Mouse (Mus musculus): ENCODE measurements around the gene Gipc2.
A peak's percentile ranks its signal among the peaks of the same experiment; 100 is the strongest.

The Gipc2 gene

DNA sequence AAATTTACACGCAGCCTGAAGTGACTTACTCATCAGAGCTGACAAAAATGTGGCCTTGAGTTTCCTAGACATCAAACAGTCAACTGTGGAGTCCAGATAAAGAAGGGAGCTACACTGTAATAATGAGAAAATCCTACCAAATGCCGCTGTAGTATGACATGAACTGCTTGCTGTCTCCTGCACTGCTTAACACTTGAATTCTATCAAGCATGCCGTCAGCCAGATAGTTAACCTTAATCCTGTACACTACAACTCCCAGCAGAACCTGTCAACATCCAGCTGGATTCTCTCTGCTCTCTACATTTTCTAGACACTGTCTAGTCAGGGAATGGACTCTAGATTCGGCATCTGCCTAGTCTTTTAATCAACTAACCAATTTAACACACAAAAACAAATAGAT lies 23.3 kb upstream of the Gipc2 start:
- no peak for DNase-seq

DNA sequence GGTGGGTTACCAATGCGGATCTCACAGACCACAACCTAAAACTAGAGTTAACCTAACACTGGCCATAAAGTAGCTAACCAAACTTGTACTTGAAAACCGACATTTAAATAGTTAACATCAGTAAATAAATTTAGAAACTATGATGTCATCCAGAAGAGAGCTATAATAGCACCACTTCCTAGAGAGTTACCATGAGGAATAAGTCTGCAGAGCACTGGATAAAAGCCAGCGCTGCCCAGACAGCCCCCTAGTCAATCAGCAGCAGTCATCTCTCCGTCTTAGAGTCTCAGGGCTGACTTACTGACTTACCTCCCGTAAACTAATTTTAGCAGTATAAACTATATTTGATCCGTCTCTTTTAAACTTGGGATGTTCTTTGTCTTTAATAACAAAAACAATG lies 20.1 kb upstream of the Gipc2 start:
- no peak for DNase-seq

DNA sequence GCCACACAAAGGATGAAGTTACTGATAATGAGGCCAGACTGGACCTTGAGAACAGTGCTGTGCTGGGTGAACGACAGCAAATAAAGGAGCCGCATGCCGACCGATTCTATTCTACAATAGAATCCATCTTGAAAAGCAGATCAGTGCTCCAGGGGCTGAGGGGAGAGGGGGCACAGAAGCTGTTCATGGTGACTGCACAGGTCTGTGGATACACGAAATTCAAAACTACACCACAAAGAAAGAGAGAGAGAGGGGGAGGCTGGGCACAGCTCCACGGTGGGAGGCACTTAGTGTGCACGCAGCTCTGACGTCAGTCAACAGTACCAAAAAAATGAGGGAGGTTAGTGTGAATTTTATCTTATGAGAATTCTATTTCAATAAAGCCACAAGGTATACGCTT lies 17.5 kb upstream of the Gipc2 start:
- DNase-seq = no peak

DNA sequence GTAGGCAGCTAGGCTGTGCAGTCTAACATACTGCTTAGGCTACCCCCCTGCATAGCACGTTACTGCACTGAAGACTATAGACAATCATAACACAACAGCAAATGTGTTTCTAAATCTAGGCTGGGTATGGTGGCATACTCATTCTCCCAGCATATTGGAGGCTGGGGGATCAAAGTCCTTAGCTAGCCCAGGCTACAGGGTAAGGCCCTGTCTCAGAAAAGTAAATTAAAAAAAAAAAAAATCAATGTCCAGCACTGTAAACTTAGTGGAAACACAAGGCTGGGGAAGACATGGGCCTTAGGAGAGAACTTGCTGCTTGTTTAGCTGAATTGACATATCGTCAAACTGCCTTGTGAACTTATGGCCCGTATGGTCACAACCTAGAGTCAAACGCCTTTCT lies 14.6 kb upstream of the Gipc2 start:
- DNase-seq = no peak

DNA sequence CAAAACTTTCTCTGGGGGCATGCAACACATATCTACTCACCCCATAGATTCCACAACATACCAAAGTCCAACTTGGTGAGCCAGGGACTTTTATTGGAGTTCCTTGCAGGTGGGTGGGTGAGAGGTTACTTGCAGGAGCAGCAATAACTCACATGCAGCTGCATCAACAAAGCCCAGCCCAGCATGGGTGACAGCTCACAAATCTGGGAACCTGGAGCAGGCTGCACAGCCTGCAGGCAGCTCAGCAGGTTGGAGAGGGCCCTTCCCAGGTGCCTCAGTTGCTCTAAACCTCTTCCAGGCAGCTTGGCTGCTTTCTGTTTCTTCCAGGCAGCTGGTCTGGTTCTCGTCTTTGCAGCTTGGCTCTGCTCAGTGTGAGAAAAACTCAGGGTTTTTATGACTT lies 13.3 kb upstream of the Gipc2 start:
- DNase-seq = no peak

DNA sequence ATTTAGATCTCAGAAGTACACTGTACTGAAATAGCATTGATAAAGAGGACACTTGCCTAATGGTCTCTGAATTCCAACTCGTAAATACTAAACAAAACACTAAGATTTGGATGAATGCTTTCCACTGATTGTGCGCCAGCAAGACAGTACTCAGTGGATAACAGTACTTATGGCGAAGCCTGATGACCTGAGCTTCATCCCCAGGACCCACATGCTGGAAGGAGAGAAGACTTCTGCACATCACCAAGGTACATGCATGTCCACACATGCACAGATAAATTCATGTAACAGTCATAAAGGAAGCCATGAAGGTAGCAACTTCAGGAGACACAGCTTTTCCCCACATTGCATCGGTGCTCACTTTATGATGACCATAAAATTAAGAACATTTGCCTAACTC lies 12.8 kb upstream of the Gipc2 start:
- no peak for DNase-seq

DNA sequence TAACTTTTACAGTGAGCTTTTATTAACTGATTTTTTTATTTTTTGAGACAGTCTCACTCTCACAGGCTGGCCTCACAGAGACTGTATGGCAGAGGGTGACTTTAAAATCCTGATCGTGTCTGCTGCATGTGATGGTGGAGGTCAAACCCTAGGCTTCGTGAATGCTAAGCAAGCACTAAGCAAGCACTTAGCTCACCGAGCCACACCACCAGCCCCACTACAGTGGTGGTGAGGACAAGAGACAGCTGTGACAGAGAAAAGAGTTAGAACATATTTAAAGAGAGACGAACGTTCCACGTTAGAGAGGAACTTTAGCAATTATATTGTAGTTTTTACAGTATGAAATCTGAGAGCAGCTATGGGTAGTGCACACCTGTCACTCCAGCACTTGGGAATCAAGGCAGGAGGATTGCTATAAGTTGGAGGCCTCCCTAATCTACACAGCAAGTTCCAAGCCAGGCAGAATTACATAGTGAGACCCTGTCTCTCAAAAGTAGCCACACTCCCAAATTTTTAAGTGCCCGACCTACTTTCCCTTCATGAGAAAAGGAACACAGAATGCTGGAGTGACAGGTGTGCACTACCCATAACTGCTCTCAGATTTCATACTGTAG lies 6.4 kb upstream of the Gipc2 start:
- DNase-seq = no peak

DNA sequence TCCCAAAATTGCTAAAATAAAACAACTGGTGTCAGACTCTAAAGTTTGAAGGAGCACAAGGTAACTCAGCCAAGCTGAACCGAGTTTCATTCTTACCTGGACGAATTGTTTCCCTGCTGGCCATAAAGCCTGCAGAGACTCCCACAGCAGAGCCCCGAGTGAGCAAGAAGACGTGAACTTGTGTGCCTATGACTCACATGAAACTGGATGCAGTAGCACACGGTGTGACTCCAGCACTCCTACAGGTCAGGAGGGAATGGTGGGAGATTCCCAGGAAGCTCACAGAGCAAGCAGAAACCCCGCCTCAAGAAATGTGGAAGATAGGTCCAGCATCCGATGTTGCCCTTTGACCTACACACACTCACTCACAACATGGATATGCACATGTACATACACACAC lies 5.8 kb upstream of the Gipc2 start:
- no peak for DNase-seq

DNA sequence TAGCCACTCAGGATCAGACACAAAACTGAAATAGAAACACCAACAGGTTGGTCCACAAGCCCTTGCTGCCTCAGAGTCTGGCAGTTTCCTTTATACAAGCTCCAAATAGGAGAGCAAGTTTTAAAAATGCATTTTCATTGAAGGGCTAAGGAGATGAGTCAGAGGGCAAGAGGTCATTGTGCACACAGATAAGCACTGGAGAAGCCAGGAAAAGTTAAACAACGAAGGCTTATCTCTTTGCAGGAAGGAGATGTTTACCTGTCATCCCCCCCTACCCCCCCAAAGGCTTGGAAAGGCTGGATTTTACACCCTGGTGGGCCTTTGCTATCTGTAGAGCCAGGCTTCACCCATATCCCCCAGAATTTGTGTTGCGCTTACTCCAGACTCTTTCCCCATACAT lies 5.2 kb upstream of the Gipc2 start:
- DNase-seq = no peak

DNA sequence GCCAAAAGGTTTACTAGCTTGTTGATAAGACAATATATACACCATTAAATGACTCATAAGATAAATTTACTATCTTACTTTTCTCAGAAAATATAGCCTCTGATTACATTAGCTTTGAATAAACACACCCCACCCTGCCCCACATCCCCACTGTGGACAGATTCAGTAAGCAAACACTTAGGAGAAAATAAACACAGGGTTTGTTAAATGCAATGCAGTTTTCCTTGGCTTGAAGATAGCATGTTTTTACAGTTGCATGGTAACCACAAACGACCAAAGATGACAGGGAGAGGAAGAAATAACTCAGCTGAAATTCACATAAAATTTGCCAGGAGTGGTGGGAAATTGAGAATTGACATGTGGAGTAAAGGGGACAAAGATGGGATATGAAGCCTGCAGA lies 4.4 kb upstream of the Gipc2 start:
- DNase-seq = no peak

DNA sequence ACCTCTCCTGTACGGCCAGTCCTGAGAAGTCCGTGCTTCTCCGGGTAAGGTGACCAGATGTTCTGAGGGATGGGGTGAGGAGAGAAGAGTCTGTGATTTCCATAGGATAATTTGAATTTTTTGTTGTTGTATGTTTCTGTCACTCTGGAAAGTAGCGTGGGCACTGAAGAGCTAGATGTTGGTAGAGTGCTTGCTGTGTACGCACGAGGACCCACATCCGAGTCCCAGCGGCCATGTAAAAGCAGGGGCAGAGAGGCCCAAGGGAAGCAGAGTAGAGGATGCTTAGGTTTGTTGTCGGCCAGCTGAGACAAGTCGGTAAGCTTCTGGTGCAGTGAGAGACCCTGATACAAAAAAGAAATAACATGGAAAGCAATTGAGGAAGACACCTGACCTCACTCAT lies 2.0 kb upstream of the Gipc2 start:
- DNase-seq = no peak

DNA sequence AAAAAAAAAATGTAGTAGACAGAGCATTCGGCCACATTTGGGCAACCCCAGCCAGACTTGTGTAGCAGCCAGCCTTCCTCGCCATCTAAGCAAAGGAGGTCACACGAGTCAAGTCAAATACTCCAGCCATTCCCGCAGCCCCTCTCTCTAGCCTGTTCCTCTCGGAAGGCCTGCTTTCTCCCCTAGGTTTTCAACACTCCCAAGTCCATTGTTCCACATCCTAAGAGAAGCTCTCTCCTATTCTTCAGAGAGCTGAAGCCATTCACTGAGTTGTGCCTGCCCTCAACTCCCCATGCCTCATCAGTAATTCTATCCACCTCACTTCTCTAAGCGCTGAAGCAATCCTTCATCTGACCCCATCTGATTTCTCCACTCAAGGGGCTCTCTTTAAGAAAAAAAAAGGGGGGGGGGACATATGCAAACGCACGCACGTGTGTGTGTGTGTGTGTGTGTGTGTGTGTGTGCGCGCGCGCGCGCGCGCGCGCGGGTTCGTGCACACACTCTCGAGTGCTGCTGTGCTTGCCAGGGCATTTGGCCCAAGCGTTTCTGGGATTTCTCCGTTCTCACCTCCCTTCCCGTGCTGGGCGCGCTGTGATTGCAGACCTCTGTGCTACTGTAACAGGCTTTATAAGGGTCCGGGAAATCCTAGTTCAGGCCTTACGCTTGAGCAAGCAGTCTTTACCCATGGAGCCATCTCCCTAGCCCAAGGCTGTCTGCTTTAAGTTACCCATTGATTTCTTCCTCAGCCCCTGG lies 845 bp upstream of the Gipc2 start:
- no peak for DNase-seq

DNA sequence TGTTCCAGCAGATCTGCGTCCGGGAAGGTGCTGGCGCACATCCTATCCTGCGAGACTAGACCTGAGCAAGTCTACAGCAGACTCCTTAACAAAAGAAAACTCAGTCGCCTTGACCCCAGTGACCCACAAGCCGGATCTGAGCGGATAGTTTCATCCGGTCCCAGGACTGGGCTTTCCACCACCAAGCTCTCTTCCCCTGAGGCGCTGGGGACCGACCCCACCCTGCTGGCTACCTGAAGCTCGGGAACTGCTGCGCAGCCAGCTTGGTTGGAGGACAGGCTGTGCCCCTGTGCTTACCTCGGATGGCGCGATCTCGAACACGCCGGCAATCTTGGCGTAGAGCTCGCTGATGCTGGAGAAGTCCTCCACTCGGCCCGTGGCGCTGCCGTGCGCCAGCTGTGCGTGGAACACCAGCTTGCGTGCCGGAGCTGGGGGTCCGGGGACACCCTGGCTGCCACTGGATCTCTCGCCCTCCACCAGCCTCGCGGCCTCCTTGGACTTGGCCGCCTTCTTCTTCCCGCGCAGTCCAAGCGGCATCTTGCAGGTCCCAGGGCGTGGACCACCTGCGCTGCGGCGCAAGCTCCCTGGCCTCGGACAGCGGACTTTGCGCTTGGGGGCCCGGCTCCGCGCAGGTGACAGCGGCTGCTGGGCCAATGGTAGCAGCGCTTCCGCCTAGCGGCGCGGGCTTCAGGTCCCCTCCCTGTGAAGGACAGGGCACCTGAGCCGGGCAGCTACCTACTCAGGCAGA lies 505 bp downstream of the Gipc2 start:
- no peak for DNase-seq

DNA sequence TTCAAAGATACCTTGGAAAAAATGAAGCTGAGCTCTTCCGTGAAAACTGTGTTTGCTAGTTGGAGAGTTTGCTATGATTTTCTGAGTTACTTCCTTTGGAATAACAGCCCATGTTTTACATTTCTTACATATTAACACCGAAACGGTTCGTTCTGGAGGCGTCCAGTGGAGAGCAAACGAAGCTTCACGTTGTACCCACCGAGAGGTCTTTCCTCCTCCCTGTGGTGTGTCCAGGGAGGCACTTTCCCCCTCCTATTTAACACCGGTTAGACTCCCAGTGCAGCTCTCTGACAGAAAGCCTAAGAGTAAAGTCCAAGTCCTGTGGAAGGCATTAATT lies 1.0 kb downstream of the Gipc2 start:
- DNase-seq = no peak

DNA sequence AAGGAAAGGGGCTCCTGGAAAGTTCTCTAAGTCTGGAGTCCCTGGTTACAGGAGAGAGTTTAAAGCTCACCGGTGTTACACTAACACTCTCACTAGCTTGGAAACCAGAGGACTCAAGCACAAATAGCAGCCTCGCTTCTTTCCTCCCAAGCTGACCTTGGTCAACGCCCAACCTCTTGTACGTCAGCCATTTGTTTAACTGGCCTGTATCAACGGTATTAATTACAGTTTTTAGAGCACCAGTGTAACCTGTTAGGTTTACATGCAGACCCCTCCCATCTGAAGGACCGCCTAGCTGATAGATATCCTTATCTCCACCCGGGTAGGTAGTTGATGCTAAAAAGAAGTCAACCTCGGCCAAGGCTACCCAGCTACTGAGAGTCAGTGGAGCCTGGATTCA lies 2.7 kb downstream of the Gipc2 start:
- DNase-seq = no peak

DNA sequence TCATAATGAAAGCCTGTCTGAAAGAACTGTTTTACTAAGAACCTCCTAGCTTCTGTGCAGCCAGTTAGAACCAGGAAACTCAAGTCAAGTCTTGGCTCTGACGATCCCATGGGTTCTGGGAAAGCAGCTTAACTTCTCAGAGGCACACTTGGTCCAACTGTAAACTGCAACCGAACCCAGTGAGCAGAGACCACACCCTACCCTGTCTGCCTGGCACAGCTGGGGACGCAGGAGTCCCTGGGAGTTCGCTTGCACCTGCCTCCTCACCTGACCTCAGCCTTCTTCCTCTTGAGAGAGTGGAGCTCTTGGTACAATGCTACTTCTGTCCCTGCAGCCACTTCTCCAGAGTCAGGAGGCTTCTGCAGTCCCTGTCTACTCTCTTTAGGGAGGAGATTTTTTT lies 5.4 kb downstream of the Gipc2 start:
- no peak for DNase-seq

DNA sequence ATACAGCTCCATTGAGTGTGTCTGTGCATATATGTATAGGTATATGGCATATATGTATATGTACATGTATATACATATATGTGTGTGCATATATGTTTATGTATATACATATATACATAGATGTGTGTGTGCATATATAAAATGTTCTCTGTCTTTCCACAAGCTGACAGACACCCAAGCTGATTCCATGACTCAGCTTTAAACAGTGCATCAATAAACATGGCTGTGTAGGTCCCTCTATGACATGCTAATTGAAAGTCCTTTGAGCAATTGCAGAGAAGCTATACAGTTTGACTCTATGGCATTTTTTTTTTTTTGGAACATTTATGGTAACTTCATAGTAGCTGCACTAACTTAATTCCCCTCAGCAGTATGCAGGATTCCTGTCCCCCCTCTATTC lies 6.7 kb downstream of the Gipc2 start:
- DNase-seq = no peak

DNA sequence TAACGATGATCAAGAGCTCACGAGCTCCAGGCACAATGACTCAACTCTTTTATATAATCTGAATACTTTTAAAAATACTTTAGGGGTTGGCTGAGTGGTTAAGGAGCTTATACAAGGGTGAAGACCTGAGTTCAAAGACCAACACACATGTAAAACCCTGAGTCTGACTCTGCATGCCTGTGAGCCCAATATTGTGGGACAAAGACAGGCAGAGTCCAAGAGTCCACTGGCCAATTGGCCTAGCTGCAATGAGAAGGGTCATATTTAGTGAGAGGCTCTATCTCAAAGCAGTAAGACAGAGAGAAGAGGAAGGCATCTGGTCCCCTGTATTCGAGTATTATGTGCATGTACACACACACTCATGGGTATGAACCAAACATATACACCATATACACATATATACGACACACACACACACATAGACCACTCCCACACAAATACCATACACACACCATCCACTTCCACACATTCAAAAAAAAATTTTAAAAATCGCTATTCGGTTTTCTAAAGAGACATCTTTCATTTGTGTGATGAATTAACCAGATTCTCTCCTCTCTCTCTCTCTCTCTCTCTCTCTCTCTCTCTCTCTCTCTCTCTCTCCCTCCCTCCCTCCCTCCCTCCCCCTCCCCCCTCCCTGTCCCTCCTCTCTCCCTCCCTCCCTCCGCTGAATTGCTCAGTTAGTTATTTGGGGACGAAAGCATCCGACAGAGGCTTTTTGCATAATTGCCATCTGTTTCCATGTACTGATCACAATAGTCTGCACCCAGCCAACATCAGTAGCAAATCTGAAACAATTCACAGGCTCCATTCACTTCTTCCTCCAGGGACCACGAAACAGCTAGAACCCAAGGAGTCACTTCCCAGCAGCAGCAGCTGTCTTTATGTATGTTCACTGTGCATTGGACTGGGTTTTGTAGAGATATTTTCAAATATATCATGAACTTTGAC lies 7.4 kb downstream of the Gipc2 start:
- peak; percentile 54 for DNase-seq

DNA sequence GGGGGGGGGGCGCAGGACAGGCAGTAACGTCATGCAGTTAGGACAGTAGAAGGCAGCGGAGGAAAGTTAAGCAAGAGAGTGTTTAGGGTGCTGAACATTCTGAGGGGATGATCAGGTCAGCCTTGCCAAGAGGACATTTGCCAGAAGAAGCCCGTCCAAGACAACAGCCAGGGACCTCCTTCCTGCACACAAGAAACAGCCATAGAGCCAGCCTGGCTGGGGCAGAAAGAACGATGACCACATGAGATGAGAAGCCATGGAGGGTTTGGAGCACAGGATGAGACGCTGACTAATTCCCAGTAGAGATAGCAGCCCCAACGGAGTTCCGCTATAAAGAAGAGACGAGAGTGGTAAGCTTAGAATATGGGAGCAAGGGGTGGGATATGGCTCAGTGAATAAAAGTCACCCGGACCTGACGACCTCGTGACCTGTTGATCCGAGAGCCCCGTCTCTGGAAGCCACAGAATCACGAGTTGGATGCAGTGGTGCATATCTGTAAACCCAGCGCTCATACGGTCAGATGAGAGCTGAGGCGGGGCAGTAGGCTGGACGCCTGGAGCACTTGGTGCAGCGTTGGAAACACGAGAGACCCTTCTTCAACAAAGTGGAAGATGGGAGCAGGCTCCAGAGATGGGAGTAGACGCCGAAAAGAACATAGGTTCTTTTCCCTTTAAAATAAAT lies 9.1 kb downstream of the Gipc2 start:
- no peak for DNase-seq

DNA sequence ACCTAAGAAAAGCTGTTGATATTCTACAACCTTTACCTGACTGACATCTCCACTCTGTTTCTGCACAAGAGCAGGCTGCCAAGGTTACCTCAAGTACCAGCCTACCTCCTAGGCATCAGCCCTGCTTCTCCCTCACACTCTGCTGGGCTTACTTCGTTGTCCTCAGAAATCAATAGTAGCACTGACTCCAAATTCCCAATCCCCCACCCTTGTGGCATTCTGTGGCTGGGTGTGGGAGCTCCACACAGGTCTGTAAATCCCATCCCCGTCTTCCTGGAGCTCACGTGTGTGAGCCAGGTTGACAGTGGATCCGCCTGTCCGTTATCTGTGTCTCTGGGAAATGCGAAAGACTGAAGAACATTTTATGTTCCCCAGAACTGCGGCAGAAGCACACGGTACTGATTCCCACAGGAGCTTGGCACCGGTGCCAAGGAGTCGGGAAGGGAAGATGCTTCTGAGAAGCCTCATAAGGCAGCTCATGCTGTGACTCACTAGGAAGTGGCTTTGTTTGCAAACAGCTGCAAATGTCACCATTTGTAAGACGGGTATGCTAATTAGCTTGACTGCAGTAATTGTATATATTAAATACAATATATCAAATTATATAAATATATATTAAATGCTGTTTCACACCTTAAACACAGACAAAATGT lies 10.6 kb downstream of the Gipc2 start:
- peak; percentile 62 for DNase-seq

DNA sequence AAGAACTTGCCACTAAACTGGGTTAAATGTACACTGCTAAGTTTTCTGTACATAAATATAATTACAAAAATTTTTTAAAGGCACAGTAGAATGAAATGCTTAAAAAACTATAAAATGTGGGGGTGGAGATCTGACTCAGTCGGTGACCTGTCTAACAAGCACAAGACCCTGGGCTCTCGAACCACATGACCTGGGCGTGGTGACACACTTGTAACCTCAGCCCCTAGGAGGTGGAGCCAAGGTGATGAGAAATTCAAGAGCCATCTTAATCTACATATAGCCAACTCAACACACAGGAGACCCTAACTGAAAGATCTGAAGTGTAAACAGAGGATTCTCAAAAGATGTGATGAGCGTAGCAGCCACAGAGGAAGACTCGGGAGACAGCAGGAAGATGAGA lies 11.9 kb downstream of the Gipc2 start:
- no peak for DNase-seq

DNA sequence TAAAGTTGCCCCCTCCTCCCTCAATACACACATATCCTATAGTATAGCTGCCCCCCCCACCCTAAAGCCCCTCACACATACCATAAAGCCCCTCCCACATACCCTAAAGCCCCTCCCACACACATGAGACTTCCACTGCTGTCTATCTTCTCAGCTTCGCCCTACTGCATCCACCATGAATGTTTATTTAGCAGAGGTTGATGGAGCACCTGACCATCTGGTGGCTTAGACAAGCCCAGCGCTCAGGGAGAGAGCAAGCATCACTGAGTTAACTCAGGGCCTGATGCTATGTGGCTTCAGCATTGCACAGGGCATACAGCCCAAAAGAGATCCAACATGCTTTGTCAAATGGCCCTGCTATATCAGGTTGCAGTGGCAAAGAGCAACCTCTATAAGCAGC lies 12.9 kb downstream of the Gipc2 start:
- DNase-seq = no peak
